Mouse (Mus musculus): Measurements from ENCODE around the gene Birc6. TPM values are rescaled to one million over a fixed set of nuclear protein-coding genes. Genes with fewer than 3 reads are reported as not detected.
"Not testable (repeated sequence)": the region's sequence is repeated elsewhere in the genome, so short reads cannot be mapped to it uniquely, and the experiment has no call there.

Birc6 gene
- polyA plus RNA-seq, 1 experiment from 2014 or later: 83.8 TPM

DNA sequence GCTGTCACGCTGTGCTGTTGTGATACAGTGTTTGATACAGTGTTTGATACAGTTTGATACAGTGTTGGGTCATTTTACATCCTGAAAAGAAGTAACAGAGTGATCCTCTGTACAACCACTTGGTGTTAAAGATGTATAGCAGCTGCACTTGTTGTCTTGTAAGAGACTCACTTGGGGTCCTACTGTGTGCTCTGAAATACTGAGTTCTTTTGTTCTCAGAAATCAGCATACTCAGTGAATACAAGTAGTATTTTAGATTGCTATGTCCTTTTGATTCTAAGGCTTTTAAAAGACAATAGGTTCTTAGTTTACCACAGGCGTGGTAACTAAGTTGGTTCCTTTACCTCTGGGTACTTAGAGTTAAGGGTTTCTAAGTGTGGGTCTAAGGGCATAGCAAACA, 160.5 kb downstream of the Birc6 start:
- DNase-seq (ENCODE audit: low spot score): no peak
- H3K4me3 ChIP-seq (ENCODE audit: low read depth, low read length): no peak overlapping the region
- H3K4me1 ChIP-seq (ENCODE audit: control insufficient read depth, insufficient read depth, low read length): no peaks in the 10 kb centered on the region
- no peak overlapping the region for H3K9ac ChIP-seq (replicated peaks; ENCODE audit: low read length)
- H3K27ac ChIP-seq (replicated peaks; ENCODE audit: low read depth, low read length): no peak overlapping the region
- no peaks in the 10 kb centered on the region for H3K9me3 ChIP-seq (replicated peaks; ENCODE audit: control insufficient read depth, low read length)
- ATAC-seq (replicated peaks; ENCODE audit: insufficient number of reproducible peaks, low FRiP score, low TSS enrichment, low read depth): no peak
- H3K36me3 ChIP-seq (replicated peaks; ENCODE audit: control insufficient read depth, insufficient read depth, low read depth, low read length): peaks cover 3% of the 10 kb centered on the region
- no peak overlapping the region for H3K4me2 ChIP-seq (ENCODE audit: low read depth, low read length)
- WGBS: 97% methylated on average over 2 of the region's 2 CpGs
- H3K27me3 ChIP-seq (ENCODE audit: control insufficient read depth, insufficient read depth, low read length): no peaks in the 10 kb centered on the region

DNA sequence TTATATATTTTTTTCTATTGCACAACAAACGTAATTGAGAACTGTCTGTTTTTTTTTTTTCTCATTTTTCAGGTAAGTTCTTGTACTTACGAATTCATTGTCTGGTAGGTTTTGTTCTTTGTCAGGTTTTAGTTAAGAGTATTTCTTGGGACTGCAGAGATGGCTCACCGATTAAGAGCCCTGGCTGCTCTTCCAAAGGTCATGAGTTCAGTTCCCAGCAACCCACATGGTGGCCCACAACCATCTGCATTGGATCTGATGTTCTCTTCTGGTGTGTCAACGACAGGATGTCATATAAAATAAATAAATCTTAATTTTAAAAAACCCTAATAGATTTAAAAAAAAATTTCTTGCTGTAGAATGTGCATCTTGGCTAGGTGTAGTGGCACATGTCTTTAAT, 161.3 kb downstream of the Birc6 start:
- Histone ChIP-seq H3K36me3 (replicated peaks; ENCODE audit: control insufficient read depth, insufficient read depth, low read depth, low read length) (peaks cover 3% of the 10 kb centered on the region), H3K4me1 (ENCODE audit: control insufficient read depth, insufficient read depth, low read length) (no peaks in the 10 kb centered on the region)

DNA sequence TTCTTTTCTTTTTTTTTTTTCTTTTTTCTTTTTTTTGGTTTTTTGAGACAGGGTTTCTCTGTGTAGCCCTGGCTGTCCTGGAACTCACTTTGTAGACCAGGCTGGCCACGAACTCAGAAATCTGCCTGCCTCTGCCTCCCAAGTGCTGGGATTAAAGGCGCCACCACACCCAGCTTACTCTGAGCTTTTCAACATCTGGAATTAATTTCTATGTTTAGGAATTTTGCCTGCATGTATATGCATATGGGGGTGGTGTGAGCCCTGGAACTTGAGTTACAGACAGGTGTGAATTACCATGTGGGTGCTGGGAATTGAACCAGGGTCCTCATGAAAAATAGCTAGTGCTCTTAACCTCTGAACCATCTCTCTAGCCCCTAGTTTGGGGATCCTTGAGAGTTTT, 173.6 kb downstream of the Birc6 start:
- not testable (repeated sequence) for H3K36me3 ChIP-seq (replicated peaks; ENCODE audit: control insufficient read depth, insufficient read depth, low read depth, low read length)
- 94% methylated on average over 2 of the region's 2 CpGs for WGBS

More for the DNA sequence above, 161.3 kb downstream of the Birc6 start:
- Histone ChIP-seq H3K4me2 (ENCODE audit: low read depth, low read length) (no peak overlapping the region), H3K9me3 (replicated peaks; ENCODE audit: control insufficient read depth, low read length) (no peaks in the 10 kb centered on the region), H3K27me3 (ENCODE audit: control insufficient read depth, insufficient read depth, low read length) (no peaks in the 10 kb centered on the region), H3K4me3 (ENCODE audit: low read depth, low read length) (no peak overlapping the region), H3K9ac (replicated peaks; ENCODE audit: low read length) (no peak overlapping the region), H3K27ac (replicated peaks; ENCODE audit: low read depth, low read length) (no peak overlapping the region)
- no peak for ATAC-seq (replicated peaks; ENCODE audit: insufficient number of reproducible peaks, low FRiP score, low TSS enrichment, low read depth)
- no peak for DNase-seq (ENCODE audit: low spot score)
- WGBS: 94% methylated on average over 4 of the region's 4 CpGs

DNA sequence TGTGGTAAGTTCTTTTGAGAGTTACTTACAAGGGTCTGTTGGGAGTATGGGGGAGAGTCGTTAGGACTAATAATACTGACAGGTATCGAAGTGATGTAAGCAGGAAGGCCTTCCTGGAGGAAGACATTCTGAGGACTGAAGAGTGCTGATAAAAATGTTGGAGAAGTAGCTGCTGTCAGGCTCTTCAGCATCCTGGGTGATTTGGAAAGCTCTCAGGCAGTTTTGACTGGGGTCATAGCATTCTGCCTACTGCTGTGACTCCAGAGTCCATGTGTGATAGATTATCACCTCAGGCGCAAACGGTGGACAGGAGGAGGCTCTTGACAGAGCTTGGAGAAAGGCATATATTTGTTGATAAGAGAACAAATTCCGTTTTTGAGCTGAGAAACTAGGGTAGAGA, 177.4 kb downstream of the Birc6 start:
- Histone ChIP-seq H3K4me2 (ENCODE audit: low read depth, low read length) (no peak overlapping the region), H3K27me3 (ENCODE audit: control insufficient read depth, insufficient read depth, low read length) (no peaks in the 10 kb centered on the region), H3K27ac (replicated peaks; ENCODE audit: low read depth, low read length) (no peak overlapping the region), H3K36me3 (replicated peaks; ENCODE audit: control insufficient read depth, insufficient read depth, low read depth, low read length) (peaks cover 5% of the 10 kb centered on the region), H3K4me3 (ENCODE audit: low read depth, low read length) (no peak overlapping the region), H3K4me1 (ENCODE audit: control insufficient read depth, insufficient read depth, low read length) (no peaks in the 10 kb centered on the region), H3K9ac (replicated peaks; ENCODE audit: low read length) (no peak overlapping the region), H3K9me3 (replicated peaks; ENCODE audit: control insufficient read depth, low read length) (no peaks in the 10 kb centered on the region)
- ATAC-seq (replicated peaks; ENCODE audit: insufficient number of reproducible peaks, low FRiP score, low TSS enrichment, low read depth): no peak
- WGBS: 75% methylated on average over 5 of the region's 5 CpGs
- DNase-seq (ENCODE audit: low spot score): no peak

More for the DNA sequence above, 173.6 kb downstream of the Birc6 start:
- H3K4me2 ChIP-seq (ENCODE audit: low read depth, low read length); H3K4me3 ChIP-seq (ENCODE audit: low read depth, low read length); ATAC-seq (replicated peaks; ENCODE audit: insufficient number of reproducible peaks, low FRiP score, low TSS enrichment, low read depth); H3K27me3 ChIP-seq (ENCODE audit: control insufficient read depth, insufficient read depth, low read length); H3K4me1 ChIP-seq (ENCODE audit: control insufficient read depth, insufficient read depth, low read length); DNase-seq (ENCODE audit: low spot score); H3K27ac ChIP-seq (replicated peaks; ENCODE audit: low read depth, low read length); H3K9ac ChIP-seq (replicated peaks; ENCODE audit: low read length); H3K9me3 ChIP-seq (replicated peaks; ENCODE audit: control insufficient read depth, low read length): not testable (repeated sequence)

DNA sequence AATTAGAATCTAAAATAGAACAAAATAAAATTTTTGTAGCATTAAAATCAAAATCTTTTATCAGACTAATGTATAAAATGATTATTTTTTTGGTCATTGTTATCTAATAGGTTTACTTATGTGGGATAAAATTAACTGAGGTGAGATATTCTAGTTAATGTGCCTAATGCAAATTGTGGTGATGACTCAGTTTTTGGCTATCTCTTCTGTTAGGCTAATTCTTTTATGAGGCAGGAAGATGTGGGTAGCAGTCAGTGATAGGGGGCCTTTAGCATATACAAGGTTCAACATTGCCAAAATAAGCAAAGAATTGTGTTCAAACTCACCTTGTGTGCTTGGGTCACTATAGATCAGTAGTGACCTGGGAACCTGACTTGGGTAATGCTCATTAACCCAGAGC, 178.5 kb downstream of the Birc6 start:
- ATAC-seq (replicated peaks; ENCODE audit: insufficient number of reproducible peaks, low FRiP score, low TSS enrichment, low read depth) (no peak), DNase-seq (ENCODE audit: low spot score) (no peak)
- no peaks in the 10 kb centered on the region for H3K27me3 ChIP-seq (ENCODE audit: control insufficient read depth, insufficient read depth, low read length)

DNA sequence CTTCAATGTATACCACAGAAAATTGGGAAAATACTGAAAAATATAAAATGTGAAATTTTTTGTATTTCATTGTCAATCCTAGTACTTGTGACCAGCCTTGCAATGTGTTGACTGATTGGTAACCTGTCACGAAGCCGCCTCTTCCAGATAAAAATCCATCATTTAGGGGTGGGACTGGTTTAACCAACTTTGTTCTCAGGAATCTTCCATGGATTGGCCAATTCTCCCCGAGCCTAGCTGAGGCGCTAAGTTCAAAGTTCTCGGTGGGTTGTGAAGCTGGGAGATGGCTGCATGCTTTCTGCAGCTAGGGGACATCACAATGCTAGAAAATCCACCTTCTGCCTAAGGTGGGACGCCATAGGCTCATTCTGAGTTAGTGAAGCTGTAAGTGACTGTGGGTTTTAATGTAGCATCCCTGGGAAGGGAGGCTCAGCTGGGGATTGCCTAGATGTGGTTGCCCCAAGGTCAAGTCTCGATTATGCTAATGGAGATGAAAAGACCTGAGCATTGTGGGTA, 179.6 kb downstream of the Birc6 start:
- H3K27ac ChIP-seq (replicated peaks; ENCODE audit: low read depth, low read length): no peak overlapping the region
- H3K9ac ChIP-seq (replicated peaks; ENCODE audit: low read length): no peak overlapping the region
- WGBS: 89% methylated on average over 7 of the region's 7 CpGs
- DNase-seq (ENCODE audit: low spot score) (no peak), ATAC-seq (replicated peaks; ENCODE audit: insufficient number of reproducible peaks, low FRiP score, low TSS enrichment, low read depth) (no peak)
- H3K36me3 ChIP-seq (replicated peaks; ENCODE audit: control insufficient read depth, insufficient read depth, low read depth, low read length): no peaks in the 10 kb centered on the region
- H3K4me1 ChIP-seq (ENCODE audit: control insufficient read depth, insufficient read depth, low read length): no peaks in the 10 kb centered on the region
- H3K9me3 ChIP-seq (replicated peaks; ENCODE audit: control insufficient read depth, low read length): no peaks in the 10 kb centered on the region
- H3K27me3 ChIP-seq (ENCODE audit: control insufficient read depth, insufficient read depth, low read length): no peaks in the 10 kb centered on the region
- H3K4me2 ChIP-seq (ENCODE audit: low read depth, low read length): no peak overlapping the region
- no peak overlapping the region for H3K4me3 ChIP-seq (ENCODE audit: low read depth, low read length)

More for the DNA sequence above, 178.5 kb downstream of the Birc6 start:
- Histone ChIP-seq H3K9me3 (replicated peaks; ENCODE audit: control insufficient read depth, low read length) (no peaks in the 10 kb centered on the region), H3K4me1 (ENCODE audit: control insufficient read depth, insufficient read depth, low read length) (no peaks in the 10 kb centered on the region), H3K36me3 (replicated peaks; ENCODE audit: control insufficient read depth, insufficient read depth, low read depth, low read length) (peaks cover 5% of the 10 kb centered on the region), H3K4me3 (ENCODE audit: low read depth, low read length) (no peak overlapping the region), H3K27ac (replicated peaks; ENCODE audit: low read depth, low read length) (no peak overlapping the region), H3K9ac (replicated peaks; ENCODE audit: low read length) (no peak overlapping the region), H3K4me2 (ENCODE audit: low read depth, low read length) (no peak overlapping the region)

DNA sequence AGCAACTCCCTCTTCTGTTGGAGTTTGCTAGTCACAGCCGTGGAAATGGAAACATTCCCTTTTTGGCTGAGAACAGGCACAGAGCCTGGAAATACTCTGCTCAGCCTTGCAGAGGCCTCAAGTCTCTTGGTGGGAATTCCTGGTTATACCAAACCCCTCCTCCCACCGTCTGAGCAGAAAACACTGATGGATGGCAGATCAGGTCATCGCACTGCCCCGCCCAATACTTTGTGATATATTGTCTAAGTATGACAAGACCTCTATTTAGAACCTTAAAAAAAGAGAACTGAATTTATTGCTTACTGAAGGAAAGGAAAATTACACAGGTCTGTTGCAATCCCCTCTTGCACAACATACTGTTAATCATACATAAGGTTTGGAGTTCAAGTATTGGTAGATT, 182.6 kb downstream of the Birc6 start:
- no peak overlapping the region for H3K4me2 ChIP-seq (ENCODE audit: low read depth, low read length)
- DNase-seq (ENCODE audit: low spot score): no peak
- WGBS: 75% methylated on average over 4 of the region's 4 CpGs

DNA sequence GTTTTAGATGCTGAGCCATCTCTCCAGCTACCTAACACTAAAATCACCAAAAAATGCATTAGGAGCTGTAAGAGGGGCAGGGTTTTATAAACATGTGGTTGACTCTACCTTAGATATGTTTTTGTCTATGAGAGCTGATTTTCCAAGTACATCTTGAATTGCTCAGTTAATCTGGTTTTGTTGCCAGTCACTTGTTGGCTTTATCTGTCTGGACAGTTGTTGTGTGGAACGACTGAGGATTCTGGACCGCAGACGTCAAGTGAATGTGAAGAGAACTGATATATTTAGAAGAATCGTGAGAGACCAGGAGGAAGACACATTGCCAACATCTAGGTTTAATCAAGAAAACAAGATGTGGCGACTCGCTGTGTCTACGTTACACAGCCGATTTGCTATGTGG, 183.5 kb downstream of the Birc6 start:
- Histone ChIP-seq H3K9ac (replicated peaks; ENCODE audit: low read length) (no peak overlapping the region), H3K4me3 (ENCODE audit: low read depth, low read length) (no peak overlapping the region), H3K4me2 (ENCODE audit: low read depth, low read length) (no peak overlapping the region), H3K36me3 (replicated peaks; ENCODE audit: control insufficient read depth, insufficient read depth, low read depth, low read length) (no peaks in the 10 kb centered on the region), H3K4me1 (ENCODE audit: control insufficient read depth, insufficient read depth, low read length) (no peaks in the 10 kb centered on the region), H3K27me3 (ENCODE audit: control insufficient read depth, insufficient read depth, low read length) (no peaks in the 10 kb centered on the region), H3K27ac (replicated peaks; ENCODE audit: low read depth, low read length) (no peak overlapping the region), H3K9me3 (replicated peaks; ENCODE audit: control insufficient read depth, low read length) (no peaks in the 10 kb centered on the region)
- DNase-seq (ENCODE audit: low spot score): no peak
- no peak for ATAC-seq (replicated peaks; ENCODE audit: insufficient number of reproducible peaks, low FRiP score, low TSS enrichment, low read depth)
- 87% methylated on average over 8 of the region's 8 CpGs for WGBS

More for the DNA sequence above, 182.6 kb downstream of the Birc6 start:
- no peaks in the 10 kb centered on the region for H3K27me3 ChIP-seq (ENCODE audit: control insufficient read depth, insufficient read depth, low read length)
- no peaks in the 10 kb centered on the region for H3K36me3 ChIP-seq (replicated peaks; ENCODE audit: control insufficient read depth, insufficient read depth, low read depth, low read length)
- H3K9ac ChIP-seq (replicated peaks; ENCODE audit: low read length): no peak overlapping the region
- H3K9me3 ChIP-seq (replicated peaks; ENCODE audit: control insufficient read depth, low read length): no peaks in the 10 kb centered on the region
- no peak for ATAC-seq (replicated peaks; ENCODE audit: insufficient number of reproducible peaks, low FRiP score, low TSS enrichment, low read depth)
- no peak overlapping the region for H3K4me3 ChIP-seq (ENCODE audit: low read depth, low read length)
- no peak overlapping the region for H3K27ac ChIP-seq (replicated peaks; ENCODE audit: low read depth, low read length)
- no peaks in the 10 kb centered on the region for H3K4me1 ChIP-seq (ENCODE audit: control insufficient read depth, insufficient read depth, low read length)
